Mouse (Mus musculus): ENCODE data around the gene Tmc6.
A peak's percentile ranks its signal among the peaks of the same experiment; 100 is the strongest.
"Not testable (repeated sequence)": the region's sequence is repeated elsewhere in the genome, so short reads cannot be mapped to it uniquely, and the experiment has no call there.

The Tmc6 gene

DNA sequence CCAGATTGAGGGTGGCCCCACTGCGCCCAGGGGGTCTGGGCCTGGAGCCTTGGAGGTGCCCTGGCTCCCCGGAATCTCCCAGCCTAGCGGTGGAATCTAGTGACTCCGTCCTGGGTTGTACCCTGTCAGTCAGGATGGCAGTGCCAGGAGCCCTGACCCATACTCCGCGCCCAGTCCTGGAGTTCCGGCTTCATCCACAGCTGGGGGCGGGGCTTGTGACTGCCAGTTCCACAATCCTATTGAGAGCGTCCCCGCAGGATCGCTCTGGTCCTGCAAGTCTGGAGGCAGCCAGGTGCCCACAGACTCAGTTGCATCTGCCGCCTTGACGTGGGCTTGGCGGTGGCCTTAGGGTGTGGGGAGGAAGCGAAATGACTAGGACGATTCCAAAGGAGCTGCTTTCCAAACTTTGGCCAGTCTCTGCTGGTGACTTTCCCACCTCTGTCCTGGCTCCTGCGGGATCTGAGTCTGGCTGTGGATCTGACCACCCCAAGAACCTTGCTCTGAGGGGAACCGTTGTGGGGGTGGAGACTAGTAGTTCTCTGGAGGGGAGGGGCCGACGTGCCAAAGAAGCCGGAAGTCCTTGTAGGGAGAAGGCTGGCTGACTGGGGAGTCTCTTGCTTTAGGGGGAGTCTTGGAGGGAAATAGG lies 28.5 kb upstream of the Tmc6 start:
- DNase-seq (ENCODE audit: low spot score): peak; percentile 94

DNA sequence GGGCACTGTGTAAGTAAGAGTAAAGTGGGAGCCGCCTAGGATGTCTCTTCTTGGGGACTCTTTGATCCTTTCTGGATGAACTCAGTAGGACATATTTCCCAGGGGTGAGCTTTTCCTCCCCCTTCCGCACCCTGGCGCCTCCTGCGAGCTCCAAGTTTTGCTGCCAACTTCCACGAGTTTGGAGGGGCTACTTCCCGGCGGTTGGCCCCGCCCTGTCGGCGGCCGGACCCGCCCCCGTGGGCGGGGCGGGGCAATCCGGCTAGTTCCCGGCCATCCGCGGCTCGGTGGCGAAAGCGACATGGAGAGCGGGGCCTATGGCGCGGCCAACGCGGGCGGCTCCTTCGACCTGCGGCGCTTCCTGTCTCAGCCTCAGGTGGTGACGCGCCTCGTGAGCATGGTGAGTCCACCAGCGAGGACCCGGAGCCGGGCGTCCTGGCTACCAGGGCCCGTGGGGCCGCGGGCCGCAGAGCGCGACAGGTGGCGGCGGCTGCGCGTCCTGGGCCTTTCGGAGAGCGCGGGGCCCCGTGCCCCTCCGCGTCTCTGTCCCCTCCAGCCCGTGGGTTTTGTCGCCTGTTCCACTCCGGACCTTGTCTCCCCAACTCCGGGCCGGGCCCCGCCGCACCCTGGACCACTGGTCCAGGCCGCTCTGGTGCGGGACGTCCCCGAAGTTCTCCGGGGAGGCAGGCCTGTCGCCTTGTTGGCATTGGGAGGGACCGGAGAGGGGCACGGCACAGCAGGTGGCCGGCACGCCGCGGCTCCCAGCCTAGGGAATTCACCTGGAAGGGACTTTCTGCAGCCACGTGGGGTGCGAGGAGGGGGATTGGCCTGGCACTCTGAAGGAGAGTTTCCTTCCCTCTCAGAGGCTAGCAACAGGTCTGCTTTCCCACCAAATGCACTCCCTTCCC lies 27.7 kb upstream of the Tmc6 start, which contains the start of the genes Gm20708 and Syngr2:
TSS of gene Gm20708 (plus strand) at position 262 of the 905 bp plus-strand sequence.
TSS of gene Syngr2 (plus strand) at position 262 of the 905 bp plus-strand sequence.
- DNase-seq (ENCODE audit: low spot score): peak; percentile 77

GRCm38 (mm10) chr11:117806781-117807180 lies 24.8 kb upstream of the Tmc6 start:
- no peak for DNase-seq (ENCODE audit: low spot score)

DNA sequence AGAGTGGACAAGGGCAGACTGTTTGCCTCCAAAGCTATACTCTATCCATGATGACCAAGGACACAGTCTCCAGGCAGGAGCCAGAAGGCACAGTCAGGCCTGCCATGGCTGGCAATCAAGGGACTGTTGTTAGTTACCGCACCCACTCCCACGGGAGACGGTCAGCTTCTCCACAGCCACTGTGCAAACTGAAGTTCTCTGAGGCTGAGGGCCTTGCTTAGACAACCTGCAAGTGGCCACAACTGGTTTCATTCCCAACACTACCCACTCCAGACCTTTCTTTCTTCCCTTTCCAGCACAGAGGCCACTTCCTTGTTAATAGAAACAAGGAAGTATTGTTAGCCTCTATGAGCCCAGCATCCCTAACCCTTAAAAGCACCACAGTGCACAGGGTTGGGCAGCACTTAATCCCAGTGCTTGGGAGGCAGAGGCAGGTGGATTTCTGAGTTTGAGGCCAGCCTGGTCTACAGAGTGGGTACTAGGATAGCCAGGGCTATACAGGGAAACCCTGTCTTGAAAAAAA lies 21.2 kb upstream of the Tmc6 start:
- DNase-seq (ENCODE audit: low spot score): no peak

GRCm38 (mm10) chr11:117801650-117802049 lies 19.7 kb upstream of the Tmc6 start:
- DNase-seq (ENCODE audit: low spot score): no peak

DNA sequence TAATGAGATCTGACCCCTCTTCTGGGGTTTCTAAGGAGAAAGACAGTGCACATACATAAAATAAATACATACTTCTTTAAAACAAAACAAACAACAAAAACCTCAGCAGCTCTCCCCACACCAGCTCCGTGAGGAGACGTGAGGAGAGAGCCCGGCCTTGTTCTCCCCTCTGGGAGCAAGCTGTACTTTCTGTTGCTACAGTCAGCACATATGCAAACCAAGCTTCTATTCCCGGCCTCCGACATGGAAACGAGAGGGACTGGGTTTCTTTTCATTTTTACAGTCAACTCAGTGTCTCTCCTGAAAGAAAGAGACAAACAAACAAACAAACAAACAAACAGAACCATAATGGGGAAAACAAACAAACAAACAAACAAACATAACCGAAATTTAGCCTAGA lies 18.0 kb upstream of the Tmc6 start:
- DNase-seq (ENCODE audit: low spot score): no peak

DNA sequence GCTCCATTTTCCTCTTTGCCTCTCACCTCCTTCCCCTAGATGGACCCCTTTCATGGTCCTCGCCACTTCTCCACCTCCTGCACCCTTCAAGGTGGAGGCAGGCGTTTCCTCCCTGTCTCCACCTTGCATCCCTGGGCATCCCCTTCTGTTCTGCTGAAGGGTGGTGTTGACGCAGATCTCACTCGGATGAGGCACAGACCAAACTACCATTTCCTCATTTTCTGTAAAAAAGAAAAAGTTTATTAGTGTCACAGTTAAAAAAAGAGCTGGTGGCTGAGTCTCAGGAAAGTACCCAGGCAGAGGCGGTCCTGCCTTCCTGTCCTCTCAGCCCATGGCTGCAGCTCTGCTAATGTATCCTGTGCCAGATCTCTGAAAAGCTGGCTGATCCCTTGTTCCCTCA lies 17.2 kb upstream of the Tmc6 start:
- no peak for DNase-seq (ENCODE audit: low spot score)

GRCm38 (mm10) chr11:117798160-117798541 lies 16.2 kb upstream of the Tmc6 start:
- no peak for DNase-seq (ENCODE audit: low spot score)

GRCm38 (mm10) chr11:117797511-117798159 lies 15.6 kb upstream of the Tmc6 start, which contains the start of gene 6030468B19Rik:
Gene 6030468B19Rik (plus strand): TSS chr11:117797660.
- DNase-seq (ENCODE audit: low spot score): no peak

DNA sequence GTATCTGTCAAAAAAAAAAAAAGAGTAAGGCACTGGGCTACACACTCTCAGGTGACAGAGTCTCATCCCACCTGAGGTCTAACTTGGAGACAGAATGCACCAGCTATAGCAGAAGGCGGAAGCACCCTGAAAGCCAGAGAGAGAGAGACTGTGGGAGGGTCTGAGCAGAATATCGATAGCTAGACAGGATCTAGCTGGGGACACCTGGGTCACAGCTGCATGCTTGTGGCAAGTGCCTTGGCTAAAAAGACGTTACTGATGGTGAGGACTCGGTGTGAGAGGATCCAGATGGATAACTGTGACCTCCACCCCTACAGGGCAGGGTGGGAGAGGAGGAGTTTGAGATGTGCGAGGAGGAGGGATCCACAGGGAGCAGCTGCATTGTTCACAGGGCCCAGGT lies 15.0 kb upstream of the Tmc6 start:
- no peak for DNase-seq (ENCODE audit: low spot score)

DNA sequence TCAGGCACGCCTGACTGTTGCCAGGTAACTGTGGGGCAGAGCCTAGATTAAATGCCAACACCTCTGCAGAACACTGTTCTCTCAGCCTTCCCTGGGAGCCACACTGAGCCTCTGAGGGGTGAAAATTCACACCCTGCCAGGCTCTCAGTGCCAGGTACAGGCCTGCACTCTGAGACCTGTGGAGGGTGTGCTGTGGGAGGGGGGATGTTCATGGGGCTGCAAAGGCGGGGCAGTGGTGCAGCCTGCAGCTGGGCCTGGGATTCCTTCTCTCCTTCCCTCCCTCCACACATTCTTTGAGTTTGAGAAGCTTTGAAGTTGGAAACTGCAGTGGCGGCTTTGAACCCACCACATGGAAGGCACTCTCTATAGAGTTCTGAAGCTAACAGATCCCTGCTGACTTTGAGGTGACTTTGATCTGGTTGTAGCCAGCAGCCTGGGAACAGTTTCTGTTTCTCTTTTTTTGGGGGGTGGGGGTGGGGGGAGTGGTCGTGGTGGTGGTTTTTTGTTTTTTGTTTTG lies 12.1 kb upstream of the Tmc6 start:
- no peak for DNase-seq (ENCODE audit: low spot score)

- DNase-seq (ENCODE audit: low spot score): peak; percentile 89
Measured at GRCm38 (mm10) chr11:117792281-117792888, 10.4 kb upstream of the Tmc6 start.

DNA sequence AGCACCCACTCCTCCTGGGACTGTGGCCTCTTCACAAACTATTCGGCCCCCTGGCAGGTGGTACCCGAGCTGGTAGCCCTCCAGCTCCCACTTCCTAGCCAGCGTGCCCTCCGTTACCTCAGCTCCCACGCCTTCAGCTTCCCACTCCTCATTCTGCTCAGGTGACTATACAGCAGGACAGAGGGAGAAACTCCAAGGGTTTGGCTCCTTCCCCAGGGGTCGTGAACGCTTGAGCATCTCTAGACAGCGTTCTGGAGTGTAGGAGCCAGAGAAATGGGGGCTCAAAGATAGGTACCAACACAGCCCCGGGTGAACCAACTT lies 9.4 kb upstream of the Tmc6 start:
- DNase-seq (ENCODE audit: low spot score): no peak

DNA sequence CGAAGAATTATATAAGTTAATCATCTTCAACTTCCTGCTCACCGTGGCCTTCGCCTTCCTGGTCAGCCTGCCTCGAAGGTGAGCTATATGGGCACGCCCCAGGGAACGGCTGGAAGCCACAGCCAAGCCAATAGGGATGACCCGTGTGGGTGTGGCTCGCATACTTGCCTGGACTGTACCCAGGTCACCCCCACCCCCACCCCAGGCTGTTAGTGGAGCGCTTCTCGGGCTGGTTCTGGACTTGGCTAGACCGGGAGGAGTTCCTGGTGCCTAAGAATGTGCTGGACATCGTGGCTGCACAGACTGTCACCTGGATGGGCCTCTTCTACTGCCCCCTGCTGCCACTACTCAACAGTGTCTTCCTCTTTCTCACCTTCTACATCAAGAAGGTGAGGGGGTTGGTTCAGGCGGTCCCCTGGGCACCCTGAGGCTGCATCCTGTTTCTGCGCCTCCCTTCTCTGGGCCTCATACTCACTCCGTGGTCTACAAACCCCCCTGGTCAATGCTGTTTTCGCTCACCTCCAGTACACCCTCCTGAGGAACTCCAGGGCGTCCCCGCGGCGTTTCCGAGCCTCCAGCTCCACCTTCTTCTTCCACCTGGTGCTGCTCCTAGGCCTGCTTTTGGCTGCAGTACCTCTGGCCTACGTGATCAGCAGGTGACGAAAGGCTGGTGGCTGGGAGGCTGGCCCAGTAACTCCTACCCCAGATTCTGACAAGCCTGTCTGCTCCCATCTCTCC lies 8.9 kb upstream of the Tmc6 start:
- peak; percentile 81 for DNase-seq (ENCODE audit: low spot score)

- peak; percentile 76 for DNase-seq (ENCODE audit: low spot score)
Measured at GRCm38 (mm10) chr11:117790286-117790685, 8.3 kb upstream of the Tmc6 start.

DNA sequence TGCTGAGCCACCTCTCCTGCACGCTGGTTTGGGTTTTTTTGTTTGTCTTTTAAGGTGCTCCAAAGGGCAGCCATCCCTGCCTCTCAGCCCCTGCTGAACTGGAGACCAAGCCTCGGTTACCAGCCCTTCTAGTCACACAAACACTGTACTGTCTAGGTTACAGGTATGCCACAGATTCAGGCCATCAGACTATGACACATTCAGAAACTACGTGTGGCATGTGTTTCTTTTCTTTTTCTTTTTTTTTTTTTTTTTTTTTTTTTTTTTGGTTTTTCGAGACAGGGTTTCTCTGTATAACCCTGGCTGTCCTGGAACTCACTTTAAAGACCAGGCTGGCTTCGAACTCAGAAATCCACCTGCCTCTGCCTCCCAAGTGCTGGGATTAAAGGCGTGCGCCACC lies 6.5 kb upstream of the Tmc6 start:
- not testable (repeated sequence) for DNase-seq (ENCODE audit: low spot score)

DNA sequence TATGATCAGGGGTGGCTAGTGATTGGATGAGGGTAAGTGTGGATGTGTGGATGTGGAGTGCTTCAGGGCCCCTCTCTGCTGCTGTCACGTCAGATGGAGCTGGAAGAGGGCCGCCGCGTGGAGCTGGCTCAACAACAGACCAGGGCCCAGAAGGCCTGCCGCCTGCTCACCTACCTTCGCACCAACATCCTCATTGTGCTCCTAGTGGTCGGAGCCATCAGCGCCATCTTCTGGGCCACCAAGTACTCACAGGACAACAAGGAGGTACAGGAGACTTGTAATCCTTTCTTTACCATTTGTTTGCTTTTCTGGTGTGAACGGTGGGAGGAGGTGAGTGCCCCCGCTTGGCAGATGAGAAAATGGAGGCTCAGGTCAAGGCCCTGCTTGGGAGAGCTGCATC lies 4.3 kb upstream of the Tmc6 start:
- DNase-seq (ENCODE audit: low spot score): peak; percentile 70

GRCm38 (mm10) chr11:117783683-117784309 lies 1.8 kb upstream of the Tmc6 start:
- DNase-seq (ENCODE audit: low spot score): peak; percentile 32

DNA sequence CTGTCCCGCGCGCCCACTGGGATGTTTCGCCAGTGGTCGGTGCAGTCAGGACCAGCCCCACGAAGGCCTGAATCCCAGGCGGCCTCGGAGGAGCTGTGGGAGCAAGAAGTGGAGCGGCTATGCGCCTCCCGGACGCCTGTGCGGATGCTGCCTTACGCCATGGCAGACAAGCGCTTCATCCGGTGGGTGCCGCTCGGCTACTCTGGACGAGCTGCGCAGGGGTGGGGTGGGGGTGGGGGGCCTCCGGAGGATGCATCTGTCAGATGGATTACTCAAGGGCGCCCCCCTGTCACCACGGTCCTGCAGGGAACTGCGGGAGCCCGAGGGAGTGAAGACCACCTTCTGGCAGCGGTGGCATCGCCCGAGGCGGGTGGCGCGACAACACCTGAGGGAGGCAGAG lies 1.1 kb upstream of the Tmc6 start:
- DNase-seq (ENCODE audit: low spot score): peak; percentile 45

DNA sequence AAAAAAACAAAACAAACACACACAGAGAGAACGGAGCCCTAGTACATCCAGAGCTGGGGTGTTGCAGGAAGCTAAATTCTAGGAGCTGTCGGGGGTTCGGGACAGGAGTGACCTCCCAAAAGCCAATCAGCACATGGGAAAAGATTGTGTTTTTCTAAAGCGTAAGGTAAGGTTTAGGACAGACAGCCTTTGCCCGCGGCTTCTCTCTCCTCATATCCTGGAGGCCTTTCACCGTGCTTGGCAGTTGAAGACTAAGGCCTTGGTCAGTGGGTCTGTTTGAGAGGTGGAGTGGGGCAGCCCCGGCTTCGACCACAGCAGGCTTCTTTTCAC lies 672 bp upstream of the Tmc6 start:
- no peak for DNase-seq (ENCODE audit: low spot score)
